Mouse (Mus musculus) urinary bladder, postnatal 25 days (tissue): ENCODE data around the gene Vps13a.
"Not testable (repeated sequence)": the region's sequence is repeated elsewhere in the genome, so short reads cannot be mapped to it uniquely, and the experiment has no call there.

ENCODE experiments used
- DNase-seq: peaks from one replicate; pipeline ENCODE4 v3.0.0; 2022; ENCODE audit warnings: low spot score

Vps13a gene

DNA sequence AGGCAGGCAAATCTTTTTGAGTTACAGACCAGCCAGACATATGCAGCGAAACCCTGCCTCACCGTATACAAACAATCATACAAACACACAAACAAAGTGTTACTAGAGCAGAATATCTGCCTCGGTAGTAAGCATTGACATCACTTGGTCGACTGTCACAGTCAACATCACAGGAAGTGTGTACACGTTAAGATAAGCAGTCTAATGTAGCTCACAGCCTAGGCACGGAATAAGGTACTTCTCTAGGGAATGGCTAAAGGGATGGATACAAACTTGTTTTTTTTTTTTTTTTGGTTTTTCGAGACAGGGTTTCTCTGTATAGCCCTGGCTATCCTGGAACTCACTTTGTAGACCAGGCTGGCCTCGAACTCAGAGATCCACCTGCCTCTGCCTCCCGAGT is 23.3 kb downstream of the Vps13a start:
- DNase-seq, result not testable (repeated sequence)

DNA sequence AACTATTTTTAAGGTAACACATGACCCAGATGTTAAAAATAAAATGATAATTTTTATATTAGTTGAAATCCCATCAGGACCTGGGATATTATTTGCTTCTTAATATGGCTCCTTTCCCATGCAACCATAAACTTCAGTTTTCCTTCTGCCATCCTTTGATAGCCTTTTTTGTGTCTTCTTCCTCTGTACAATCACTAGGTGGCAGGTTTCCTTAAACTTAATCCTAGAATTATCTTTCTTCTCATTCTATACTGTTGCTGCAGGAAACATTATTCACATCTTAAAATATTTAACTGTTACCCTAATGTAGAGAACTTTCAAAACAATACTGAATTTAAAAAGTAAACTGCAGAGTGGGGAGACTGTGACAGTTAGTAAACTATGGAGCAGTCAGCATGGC is 24.9 kb downstream of the Vps13a start:
- DNase-seq, result no peak

DNA sequence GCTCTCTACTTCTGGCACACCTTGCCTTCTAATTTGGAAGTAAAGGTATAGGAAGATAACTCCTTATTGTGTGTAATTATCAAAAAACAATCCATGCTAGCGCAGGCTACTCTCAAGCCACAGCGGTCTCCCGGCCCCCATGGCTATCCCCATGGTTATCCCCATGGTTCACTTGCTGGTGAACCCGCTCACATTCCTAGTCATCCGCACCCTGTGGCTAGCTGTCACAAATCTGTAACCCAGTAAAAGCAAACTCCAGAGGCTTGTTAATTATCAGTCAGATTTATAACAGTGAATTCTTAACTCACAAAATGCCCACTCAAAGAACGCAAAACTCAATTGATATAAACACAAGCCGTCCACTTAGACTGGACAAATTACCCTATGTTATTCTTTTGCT is 25.5 kb downstream of the Vps13a start:
- no peak for DNase-seq

DNA sequence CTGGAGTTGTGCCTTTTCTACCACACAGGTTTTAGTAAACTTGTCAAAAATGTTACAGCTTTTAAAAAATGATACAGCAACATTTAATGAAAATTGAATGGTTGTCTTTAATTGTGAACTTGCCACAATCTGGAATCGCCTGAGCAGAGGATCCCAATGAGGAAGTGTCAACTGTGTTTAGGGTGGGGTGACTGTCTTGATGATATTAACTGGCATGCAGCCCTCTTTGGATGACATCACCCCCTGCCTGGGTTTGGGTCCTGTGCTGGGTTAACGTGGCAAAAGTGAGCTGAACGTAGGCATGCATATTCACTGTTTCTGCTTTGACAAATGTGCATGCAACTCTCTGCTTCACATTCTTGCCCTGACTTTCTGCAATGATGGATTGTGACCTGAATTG is 27.6 kb downstream of the Vps13a start:
- no peak for DNase-seq

DNA sequence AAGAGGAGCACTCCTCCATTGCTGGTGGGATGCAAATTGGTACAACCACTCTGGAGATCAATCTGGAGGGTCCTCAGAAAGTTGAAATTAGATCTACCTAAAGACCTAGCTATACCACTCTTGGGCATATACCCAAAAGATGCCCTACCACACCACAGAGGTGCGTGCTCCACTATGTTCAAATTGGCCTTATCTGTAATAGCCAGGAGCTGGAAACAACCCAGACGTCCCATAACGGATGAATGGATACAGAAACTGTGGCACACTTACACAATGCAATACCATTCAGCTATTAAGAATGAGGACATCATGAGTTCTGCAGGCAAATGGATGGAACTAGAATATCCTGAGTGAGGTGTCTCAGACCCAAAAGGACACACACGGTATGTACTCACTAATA is 43.9 kb downstream of the Vps13a start:
- no peak for DNase-seq

DNA sequence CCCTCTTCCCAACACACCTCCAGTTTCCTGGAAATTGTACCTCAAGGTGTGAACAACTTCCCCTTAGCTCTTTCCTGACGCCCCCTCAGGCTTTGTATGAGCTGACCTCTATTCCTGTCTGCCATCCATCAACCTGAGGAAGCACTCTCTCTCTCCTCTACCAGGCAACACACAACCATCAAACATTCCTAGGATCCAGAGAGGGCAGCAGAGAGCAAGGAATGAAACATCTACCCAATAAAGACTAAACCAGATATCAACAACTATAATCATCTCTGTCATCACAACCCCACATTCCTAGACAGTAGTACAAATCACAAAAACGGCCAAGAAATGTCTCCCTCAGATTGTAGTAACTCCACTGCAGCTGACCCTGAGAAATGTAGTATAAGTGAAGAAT is 52.0 kb downstream of the Vps13a start:
- no peak for DNase-seq

DNA sequence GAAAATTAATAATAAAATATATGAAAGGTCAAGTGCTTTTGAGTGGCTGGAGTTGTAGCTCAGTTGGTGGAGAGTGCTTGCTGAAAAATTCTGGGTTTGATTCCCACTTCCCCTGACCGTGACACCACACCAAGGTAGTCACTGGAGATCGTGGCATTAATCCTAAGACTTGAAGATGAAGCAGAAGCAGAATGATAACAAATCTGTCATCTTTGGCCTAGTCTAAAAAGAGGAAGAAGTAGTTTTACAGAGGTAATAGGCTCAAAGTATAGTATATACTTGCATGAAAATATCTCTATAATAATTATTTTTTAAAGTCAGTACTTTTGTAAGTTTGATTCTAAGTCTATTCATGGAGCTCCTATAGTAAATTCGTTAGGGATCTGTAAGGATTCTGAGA is 65.5 kb downstream of the Vps13a start:
- DNase-seq, result no peak

DNA sequence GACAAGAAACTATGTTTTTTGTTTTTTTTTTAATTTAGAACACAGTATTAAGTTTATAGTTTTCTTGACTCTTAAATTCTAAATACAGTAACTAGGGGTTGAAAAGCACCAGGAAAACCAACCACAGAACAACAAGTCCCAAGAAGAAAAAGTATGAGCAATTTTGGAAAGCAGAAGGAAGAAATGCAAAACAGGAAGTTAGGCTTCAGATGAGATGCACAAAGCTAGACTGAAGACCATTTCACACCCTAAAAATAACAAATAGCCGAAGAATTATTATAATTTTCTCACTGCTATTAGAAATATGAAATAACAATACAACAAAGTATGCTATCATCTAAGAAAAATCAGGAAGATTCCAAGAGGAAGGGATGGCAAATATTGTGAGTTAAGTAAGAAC is 78.9 kb downstream of the Vps13a start:
- no peak for DNase-seq

DNA sequence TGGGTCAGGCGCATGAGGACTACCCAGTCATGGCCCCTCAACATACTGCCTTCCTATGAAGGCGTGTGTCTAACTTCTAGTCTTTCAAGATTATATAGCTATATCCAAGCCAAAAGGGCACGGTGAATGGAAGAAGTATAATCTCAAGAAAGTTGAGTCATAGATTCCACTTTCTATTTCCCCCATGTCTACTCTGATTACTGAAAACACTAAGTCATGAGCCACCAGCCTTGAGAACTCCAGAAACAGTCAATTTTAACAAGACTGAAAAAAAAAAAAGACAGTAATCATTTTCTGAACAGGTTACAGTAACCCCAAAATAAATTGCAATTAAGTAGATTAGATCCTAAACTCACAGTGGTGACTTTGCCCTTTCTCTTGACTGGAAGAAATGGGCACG is 95.8 kb downstream of the Vps13a start:
- DNase-seq, result no peak

DNA sequence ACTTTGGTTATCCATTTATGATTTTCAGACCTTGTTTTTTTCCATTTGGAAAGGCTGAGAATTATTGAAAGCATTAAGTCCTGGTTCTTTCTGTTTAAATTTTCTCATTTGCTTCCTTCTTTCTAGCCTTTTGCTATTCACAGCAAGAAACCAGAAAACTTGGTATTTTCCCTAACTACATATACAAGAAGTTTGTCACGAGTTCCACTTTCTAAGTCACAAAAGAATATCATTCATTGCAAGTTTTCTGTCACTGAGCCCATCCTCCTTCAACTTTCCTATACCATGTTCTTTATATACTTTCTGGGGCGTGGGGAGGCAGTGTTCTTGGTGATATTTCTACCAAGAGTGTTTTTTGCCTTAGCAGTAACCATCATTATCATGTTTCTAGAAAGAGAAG is 96.5 kb downstream of the Vps13a start:
- no peak for DNase-seq

DNA sequence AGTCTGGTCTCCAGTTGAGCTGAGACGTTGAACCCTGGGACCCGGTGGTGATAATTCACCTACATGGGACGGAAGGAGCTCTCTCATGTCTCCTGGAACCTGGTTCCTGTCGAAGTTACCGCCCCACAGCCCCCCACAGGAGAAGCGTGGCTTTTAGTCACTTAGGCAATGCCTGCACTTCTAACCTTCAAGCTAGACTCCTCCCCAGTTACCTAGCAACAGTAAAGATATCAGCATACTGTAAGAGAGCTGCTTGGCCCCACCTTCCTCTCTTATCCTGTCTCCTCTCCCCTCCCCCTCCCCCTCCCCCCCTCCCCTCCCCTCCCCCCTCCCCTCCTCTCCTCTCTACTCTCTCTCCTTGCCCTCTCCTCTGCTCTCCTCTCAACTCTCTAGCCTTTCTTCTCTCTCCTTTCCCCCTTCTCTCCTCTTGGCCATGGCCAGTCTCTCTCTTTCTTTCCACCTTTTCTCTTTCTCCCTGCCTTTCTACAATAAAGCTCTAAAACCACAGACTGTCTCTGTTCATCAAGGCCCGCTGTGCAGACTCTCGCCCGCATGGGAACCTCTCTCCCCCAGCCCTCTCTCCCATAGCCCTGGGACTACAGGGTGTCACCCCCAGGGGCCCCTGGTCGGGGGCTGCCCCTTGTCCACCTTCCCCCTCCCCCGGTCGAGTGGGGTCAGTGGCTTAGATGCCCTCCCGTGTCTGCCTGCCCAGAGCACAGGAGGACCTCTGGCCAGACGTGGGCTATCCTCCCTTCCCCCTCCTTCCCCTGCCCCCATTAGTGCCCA is 154.9 kb downstream of the Vps13a start:
- no peak for DNase-seq

DNA sequence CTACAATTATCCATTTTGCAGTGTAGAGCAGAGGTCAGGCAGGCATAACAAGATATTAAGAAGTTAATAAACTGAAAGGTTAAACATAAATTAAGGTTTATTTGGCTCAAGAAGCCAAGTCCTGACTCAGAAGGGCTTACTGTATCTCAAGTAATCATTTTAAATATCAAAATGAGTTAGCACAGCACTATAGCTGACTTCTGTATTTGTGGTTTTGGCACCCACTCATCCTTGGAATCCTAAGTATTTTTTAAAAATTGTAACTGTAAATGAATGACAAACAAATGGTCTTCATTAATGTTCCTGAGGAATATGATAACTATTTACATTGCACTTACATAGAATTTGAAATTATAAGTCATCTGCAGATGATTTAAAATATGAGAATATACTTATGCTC is 155.7 kb downstream of the Vps13a start:
- no peak for DNase-seq

DNA sequence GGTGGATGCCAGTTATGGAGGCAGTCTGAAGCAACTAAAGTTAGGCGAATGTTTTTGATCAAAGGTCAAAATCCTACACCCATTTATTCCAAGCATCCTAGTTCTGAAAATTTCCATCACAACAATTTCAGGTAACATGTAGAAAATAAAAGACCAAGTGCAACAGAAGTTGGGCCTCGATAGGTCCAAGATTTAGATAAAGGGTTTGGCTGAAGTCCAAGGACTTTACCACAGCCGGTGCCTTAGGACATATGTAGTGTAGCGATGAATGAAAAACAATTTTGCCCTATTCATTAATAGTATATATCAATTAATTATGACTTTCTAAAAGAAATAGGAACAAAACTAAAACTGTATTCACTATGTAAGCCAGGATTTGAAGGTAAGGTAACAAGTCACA is 157.6 kb downstream of the Vps13a start:
- no peak for DNase-seq

DNA sequence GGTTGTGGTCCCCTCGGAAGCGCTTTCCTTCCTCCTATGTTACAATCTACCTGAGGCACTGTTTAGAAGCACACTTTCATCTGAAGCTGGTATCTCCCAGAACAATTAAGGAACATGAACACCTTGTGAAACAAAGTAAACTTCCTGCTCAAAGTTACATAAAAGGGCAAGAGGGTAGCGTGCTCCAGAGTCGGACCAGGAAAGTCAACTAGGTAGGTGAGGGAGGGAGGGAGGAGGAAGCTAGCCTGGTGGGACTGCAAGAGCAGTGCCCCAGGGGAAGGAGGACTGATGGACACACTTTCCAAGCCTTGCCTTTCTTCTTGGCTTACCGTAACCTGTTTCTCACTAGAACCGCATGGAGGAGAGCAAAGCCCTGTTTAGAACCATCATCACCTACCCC is 173.1 kb downstream of the Vps13a start:
- DNase-seq, result no peak

DNA sequence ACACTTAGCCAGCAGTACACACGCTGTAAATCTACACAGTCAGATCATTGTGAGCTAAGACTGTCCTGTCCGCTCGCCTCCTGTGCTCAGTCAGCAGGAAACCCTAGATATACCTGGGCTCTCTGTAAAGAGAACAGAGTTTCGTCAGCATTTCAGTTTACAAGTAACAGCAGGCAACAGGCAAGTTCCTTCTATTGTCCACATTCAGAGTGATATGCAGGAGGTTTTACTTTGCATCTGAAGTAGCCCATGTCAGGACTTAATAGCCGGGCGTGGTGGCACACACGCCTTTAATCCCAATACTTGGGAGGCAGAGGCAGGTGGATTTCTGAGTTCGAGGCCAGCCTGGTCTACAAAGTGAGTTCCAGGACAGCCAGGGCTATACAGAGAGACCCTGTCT is 178.7 kb downstream of the Vps13a start:
- no peak for DNase-seq

DNA sequence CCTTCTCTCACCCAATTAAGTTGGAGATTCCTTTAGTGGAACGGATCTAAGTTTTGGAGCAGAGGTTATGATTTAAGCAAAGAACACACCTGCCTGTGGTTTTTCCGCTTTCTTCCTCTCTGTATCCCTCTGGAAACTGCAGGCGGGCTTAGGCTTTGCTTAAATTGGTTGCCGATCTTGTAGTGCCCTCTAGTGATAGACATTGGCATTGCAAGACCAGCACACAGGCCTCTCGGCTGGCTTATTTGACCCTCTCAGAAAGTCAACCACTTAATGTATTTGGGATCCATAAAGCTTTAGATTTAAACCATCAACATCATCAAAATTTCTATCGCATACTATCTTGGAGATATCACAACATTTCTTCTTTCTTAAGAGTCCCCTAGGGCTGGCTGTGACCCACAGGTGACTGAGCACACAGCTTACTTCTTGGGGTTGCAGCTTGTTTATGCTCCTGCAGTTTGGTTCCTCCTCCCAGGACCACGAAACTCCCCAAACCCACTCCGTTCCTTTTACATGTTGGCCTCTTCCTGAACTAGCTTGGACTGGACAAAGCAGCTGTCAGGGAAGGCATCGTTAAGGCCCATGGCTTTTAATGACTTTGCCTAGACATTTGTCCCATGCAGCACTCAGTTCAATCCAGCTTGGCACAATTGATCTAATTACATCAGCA is 181.3 kb downstream of the Vps13a start:
- peak; percentile 64 for DNase-seq

DNA sequence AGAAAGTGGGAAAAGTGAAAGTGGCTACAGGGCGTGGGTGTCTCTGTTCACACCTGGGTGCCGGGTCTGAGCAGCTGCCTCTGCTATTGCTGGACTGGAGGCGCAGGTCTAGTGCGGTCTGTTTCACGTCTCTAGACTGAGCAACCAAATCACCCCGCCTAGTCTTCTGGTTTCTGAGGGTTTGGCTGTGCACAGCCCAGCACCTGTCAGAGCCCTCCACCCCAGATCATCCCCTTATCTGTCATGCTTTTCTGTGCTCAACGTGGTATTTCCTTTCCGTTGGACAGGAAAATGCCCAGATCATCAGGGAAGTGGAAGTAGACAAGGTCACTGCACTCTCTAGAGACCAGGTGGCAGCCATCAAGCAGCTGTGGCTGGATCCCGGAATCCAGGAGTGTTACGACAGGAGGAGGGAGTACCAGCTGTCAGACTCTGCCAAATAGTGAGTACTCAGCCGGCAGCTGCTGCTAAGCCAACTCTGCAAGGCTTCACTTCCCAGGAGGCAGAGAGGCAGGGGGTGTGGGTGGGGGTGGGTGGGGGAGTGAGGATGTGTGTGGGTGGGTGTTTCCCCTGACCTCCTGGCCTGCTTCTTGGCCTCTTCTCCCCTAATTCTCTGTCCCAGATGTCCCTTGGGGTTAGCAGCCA is 182.0 kb downstream of the Vps13a start:
- no peak for DNase-seq

DNA sequence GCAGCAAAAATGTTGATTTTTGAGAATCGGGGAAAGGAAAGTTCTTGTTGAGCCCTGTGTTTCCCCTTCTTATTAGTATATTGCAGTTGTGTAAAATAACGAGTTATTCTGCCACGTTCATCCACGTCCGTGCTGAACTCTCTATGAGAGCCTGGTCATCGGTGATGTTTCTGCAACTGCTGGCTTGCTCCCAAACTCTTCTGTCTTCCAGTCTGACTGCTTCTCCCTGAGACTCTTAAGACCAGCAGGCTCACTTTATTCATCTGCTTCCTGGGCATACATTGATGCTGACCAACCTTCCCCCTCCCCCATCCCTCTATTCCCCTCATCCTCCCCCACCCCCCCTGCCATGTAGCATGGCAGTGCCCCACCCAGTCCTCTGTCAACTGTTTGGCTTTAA is 183.5 kb downstream of the Vps13a start:
- no peak for DNase-seq

DNA sequence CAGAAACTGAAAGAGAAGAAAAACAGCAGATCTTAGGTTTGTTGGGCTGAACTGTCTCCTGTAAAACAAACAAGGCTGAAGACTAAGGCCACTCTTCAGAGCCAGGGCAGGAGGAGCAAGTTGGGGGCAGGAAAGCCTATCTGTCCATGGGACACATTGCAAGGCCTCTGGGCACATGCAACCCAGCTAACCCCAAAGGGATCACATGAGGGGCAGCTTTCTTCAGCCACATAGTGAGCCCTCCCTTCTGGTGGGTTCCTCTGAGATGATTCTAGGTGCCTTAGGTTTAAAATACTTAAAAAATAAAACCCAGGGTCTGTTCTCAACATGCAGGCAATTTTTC is 186.8 kb downstream of the Vps13a start:
- no peak for DNase-seq

DNA sequence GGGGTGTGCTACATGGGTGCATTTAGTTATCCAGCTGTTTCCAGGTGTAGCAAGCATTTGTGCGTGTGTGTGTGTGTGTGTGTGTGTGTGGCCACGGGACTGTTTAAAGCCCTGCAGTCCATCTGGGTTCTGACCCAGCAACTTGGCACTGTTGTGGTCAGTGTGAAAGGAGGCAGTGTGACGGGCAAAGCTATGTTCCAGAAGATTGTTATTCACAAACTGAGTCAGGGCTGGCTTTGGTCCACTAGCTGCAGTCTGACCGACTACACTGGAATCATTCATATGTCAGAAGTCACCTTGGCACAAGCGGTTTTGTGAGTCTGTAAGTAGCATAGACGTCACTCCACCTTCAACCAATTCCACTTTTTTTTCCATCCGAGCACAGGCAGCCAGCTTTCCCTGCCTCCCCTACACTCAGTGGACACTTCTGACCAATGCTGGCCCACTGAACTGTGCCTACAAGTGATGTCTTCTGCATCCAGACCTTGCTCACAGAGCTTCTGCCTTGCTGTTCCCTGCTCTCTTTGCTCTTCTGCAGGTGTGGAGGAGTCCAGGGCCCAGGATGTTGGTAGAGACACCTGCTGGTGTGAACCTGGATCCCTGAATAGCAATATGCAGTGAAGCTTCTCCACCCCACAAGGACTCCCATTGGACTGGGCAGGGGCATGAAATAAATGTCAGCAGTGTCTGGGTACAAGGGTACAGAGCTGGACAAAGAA is 187.3 kb downstream of the Vps13a start:
- DNase-seq, result no peak

DNA sequence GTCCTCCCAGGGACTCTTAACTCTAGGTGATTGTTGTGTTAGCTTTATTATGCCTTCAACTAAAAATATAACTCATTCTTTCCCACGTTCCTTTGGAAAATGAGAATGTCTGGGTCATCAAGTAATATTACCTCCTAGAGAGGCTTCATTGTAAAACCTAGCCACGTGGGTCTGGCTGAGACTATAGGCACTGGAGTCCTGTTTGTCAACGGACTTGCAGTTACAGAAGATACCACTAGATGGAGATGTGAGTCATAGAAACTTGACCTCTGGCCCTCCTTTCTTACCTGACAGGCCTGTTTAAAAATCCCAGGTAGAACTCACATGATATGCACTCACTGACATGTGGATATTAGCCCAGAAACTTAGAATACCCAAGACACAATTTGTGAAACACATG is 195.4 kb downstream of the Vps13a start:
- DNase-seq, result no peak

DNA sequence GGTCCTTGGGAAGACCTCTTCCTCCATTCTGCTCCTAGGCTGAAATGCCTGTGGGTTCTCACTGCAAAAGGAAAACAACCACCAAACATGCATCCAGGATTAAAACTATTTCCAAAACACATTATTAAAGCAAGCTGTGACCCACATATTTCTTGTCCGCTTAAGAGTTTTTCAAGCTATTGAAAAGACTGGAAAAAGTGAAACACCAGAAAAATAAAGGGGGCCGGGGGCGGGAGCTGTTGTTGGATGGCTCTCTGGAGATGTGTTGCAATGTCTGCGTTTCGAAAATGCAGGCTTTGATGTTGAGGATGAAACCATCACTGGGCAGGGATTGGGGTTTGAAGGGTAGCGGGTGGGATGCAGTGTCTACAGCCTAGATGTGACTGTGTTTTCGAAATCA is 196.2 kb downstream of the Vps13a start:
- DNase-seq, result no peak

DNA sequence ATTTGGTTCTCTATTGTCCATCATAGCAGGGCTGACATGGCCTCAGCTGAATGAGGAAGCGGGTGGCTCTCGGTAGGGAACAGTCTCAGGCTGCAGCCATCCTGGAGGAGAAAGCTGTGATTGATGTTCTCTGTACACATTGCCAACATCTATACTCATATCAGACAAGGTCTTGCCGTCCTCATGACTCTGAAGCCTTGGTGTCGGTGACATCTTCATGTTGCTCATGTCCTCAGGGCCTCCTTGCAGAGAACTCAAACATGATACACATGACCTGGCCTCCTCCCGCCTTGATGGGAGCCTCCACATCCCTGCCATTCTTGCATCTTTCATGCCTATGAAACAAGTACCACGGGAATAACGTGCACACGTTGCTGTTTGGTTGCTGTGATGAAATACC is 200.2 kb downstream of the Vps13a start:
- DNase-seq, result no peak
